Mouse (Mus musculus) intestine, postnatal 0 days (tissue): ENCODE measurements around the gene Actr1a. TPM values are rescaled to one million over a fixed set of nuclear protein-coding genes. Genes with fewer than 3 reads are reported as not detected.
A peak's percentile ranks its signal among the peaks of the same experiment; 100 is the strongest.

Source experiments
- ATAC-seq: fragments of 200-750 bp; cut with Nextera tagmentation; 2 replicates; pipeline ENCODE4 v1.8.0; 2017; ENCODE audit warnings: mild to moderate bottlenecking, moderate TSS enrichment, moderate library complexity
- H3K27ac ChIP-seq: fragments of 300-500 bp; sonication (generic); 2 replicates; pipeline ENCODE4 v1.5.1; 2014; ENCODE audit warnings: mild to moderate bottlenecking, low read depth, low read length, moderate library complexity
- H3K27me3 ChIP-seq: fragments of 300-500 bp; sonication (generic); replicated peaks from 2 replicates; pipeline ENCODE4 v1.6.1; 2014; ENCODE audit warnings: low read length, mixed read lengths; ENCODE audit not compliant: control insufficient read depth, insufficient read depth
- H3K36me3 ChIP-seq: fragments of 300-500 bp; sonication (generic); 2 replicates; pipeline ENCODE4 v1.6.1; 2014; ENCODE audit warnings: mild to moderate bottlenecking, moderate library complexity; ENCODE audit not compliant: control insufficient read depth, insufficient read depth
- H3K4me1 ChIP-seq: fragments of 300-500 bp; sonication (generic); replicated peaks from 2 replicates; pipeline ENCODE4 v1.6.1; 2014; ENCODE audit warnings: antibody characterized with exemption, low read length, mixed read lengths; ENCODE audit not compliant: control insufficient read depth, insufficient read depth
- H3K4me2 ChIP-seq: fragments of 300-500 bp; sonication (generic); replicated peaks from 2 replicates; pipeline ENCODE4 v1.6.1; 2014; ENCODE audit warnings: low read depth, mild to moderate bottlenecking, moderate library complexity
- H3K4me3 ChIP-seq: fragments of 300-500 bp; sonication (generic); 2 replicates; pipeline ENCODE4 v1.5.1; 2014; ENCODE audit warnings: low read depth, low read length
- H3K9ac ChIP-seq: fragments of 300-500 bp; sonication (generic); 2 replicates; pipeline ENCODE4 v1.6.1; 2014; ENCODE audit warnings: mild to moderate bottlenecking, low read depth, low read length
- H3K9me3 ChIP-seq: fragments of 300-500 bp; sonication (generic); 2 replicates; pipeline ENCODE4 v1.6.1; 2016; ENCODE audit warnings: mixed run types; ENCODE audit not compliant: control insufficient read depth
- CTCF ChIP-seq: sonication (generic); IDR thresholded peaks from 2 replicates; pipeline ENCODE4 v1.5.1; 2016; ENCODE audit warnings: low read depth, mild to moderate bottlenecking, control low read depth, antibody characterized with exemption, moderate library complexity
- WGBS: fragments of 180-500 bp; shearing (Covaris S2); extraction: QIAGEN DNeasy Blood & Tissue Kit; methylation state at CpG from one replicate; pipeline ENCODE4 v1.1.7; 2014; 5-methylcytosine and 5-hydroxymethylcytosine counted together
- microRNA counts: library from miRNA; unstranded; fragments of <30 nt; microRNA quantifications from one replicate; lab custom pipeline; 2016
- microRNA-seq: library from miRNA; unstranded; fragments of <30 nt; microRNA quantifications from one replicate; pipeline ENCODE4, GENCODE M21; 2016
- polyA plus RNA-seq: library from polyadenylated mRNA; unstranded; fragments of >200 nt; fragmentation: Nextera tagmentation; extraction: Ambion mirVana; gene quantifications from 2 replicates; pipeline ENCODE4 v1.2.1, GENCODE M21; 2015

The Actr1a gene
- polyA plus RNA-seq, 1 experiment from 2014 or later, result 100 TPM

- peak within 1 kb of the TSS; percentile 66 for H3K4me3 ChIP-seq
- under 1% methylated on average over 81 of the region's 81 CpGs for WGBS
- ATAC-seq, result peak; percentile 86
- no peak; the same call in 1 of the 2 replicates for TF ChIP-seq CTCF
- peaks cover 30% of the 10 kb centered on the region for H3K27me3 ChIP-seq
- H3K27ac ChIP-seq, result peak within 1 kb of the TSS; percentile 82
- peak within 1 kb of the TSS; percentile 62 for H3K9ac ChIP-seq
- peak within 1 kb of the TSS; percentile 94 for H3K4me2 ChIP-seq
- H3K36me3 ChIP-seq, result peaks cover 22% of the 10 kb centered on the region
- H3K4me1 ChIP-seq, result peaks cover 15% of the 10 kb centered on the region; the same call in 1 of the 2 replicates
- H3K9me3 ChIP-seq, result no peaks in the 10 kb centered on the region
Measured at GRCm38 (mm10) chr19:46328081-46329030, 67.2 kb downstream of the Actr1a start, which contains the start of gene Fbxl15. Fbxl15 (plus strand) TSS chr19:46328184.

DNA sequence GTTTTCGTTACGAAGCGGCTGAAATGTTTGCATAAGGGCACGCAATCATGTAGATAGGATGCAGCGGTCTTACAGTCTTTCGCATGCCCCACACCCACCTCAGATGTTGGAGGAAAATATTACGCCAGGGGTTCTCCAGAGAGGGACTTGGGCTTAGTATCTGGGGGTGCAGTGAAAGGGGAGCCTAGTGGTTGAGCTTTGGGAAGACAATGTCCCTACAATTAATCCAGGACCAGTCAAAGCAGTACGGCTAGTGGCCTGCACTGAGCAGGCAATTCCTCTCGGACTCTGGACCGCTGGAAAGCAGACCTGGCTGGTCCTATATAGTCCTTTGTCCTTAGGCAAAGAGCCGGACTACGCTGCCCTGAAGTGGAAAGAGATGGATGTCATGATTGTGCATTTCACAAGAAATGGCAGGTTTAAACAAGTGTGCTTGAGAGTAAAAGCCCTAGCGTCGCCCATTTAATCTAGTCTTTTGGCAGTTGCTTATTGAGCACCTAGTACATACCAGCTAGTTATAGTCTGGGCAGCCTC lies 68.0 kb downstream of the Actr1a start:
- Histone ChIP-seq H3K27ac (peak overlapping the region; percentile 82; the same call in 1 of the 2 replicates), H3K4me1 (peaks cover 15% of the 10 kb centered on the region; the same call in 1 of the 2 replicates), H3K36me3 (peaks cover 22% of the 10 kb centered on the region), H3K27me3 (peaks cover 36% of the 10 kb centered on the region), H3K9ac (peak overlapping the region; percentile 62; the same call in 1 of the 2 replicates), H3K4me2 (peak overlapping the region; percentile 94), H3K9me3 (no peaks in the 10 kb centered on the region), H3K4me3 (peak overlapping the region; percentile 66)
- TF ChIP-seq CTCF, result no peak
- no peak for ATAC-seq
- WGBS, result 21% methylated on average over 14 of the region's 14 CpGs

MicroRNAs encoded within 50 kb of the gene (microRNA counts, 519-probe panel; counts per million panel counts)
- microRNA mmu-miR-146b (lab: Ali Mortazavi, UCI), result 3,483 counts per million, percentile 43 among the panel's probes with 10 or more counts

Small RNA genes lying within 50 kb of the gene (microRNA-seq; reads per million reads assigned to microRNA genes)
- gene Mir146b, result not detected

Other genes with a start within 250 kb of the Actr1a start
- gene Pitx3, start 247.4 kb downstream of the Actr1a start, polyA plus RNA-seq, result not detected in 2 replicates
- gene Gbf1, start 243.2 kb downstream of the Actr1a start, polyA plus RNA-seq, result 28.0 and 32.1 TPM in 2 replicates
- 6.1 and 6.7 TPM in 2 replicates for gene Nfkb2, start 91.4 kb downstream of the Actr1a start, polyA plus RNA-seq
- gene Psd, start 68.6 kb downstream of the Actr1a start, polyA plus RNA-seq, result 27.1 and 30.1 TPM in 2 replicates
- 22.0 and 25.3 TPM in 2 replicates for gene Fbxl15, start 67.6 kb downstream of the Actr1a start, polyA plus RNA-seq
- gene Cuedc2, start 57.0 kb downstream of the Actr1a start, polyA plus RNA-seq, result 78.8 and 80.0 TPM in 2 replicates
- 11.8 and 12.7 TPM in 2 replicates for gene Mfsd13a, start 54.6 kb downstream of the Actr1a start, polyA plus RNA-seq
- 1.1 and 1.3 TPM in 2 replicates for gene 2310034G01Rik, start 45.4 kb downstream of the Actr1a start, polyA plus RNA-seq
- gene Sufu, start 1.1 kb upstream of the Actr1a start, polyA plus RNA-seq, result 9.0 and 9.5 TPM in 2 replicates
- gene Trim8, start 106.0 kb upstream of the Actr1a start, polyA plus RNA-seq, result 16.7 and 17.1 TPM in 2 replicates
- gene Arl3, start 177.4 kb upstream of the Actr1a start, polyA plus RNA-seq, result 21.1 and 25.6 TPM in 2 replicates
- gene Sfxn2, start 177.6 kb upstream of the Actr1a start, polyA plus RNA-seq, result 5.2 and 6.2 TPM in 2 replicates
- gene Wbp1l, start 203.3 kb upstream of the Actr1a start, polyA plus RNA-seq, result 33.1 and 35.2 TPM in 2 replicates